Mouse (Mus musculus): ENCODE data around the gene Klhl26. TPM values are rescaled to one million over a fixed set of nuclear protein-coding genes. Genes with fewer than 3 reads are reported as not detected.

Gene Klhl26
- polyA plus RNA-seq, 1 experiment: 32.5 TPM

DNA sequence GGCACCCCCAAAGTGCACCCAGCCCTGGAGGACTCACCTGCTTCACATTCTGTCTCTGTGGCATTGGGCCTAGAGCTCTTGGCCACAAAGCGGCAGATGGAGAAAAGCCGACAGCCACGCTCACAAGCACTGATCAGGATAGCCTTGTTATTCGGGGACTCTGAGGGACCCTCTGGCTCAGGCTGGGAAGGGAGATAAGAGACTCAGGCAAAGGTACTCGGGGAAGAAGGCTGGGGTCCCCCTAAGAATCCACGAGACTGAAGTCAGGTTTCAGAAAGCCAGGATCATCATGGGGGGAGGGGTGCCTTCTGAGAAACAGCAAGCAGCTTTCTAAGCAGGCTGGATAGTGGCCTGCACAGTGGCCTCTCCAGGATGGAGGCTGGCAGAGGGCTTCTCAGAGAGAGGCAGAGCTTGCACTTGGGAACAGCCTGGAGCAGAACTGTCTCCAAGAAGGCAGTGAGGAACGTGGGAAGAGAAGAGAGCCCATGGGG is 9.5 kb upstream of the Klhl26 start:
- H3K36me3 ChIP-seq (ENCODE audit: control insufficient read depth, insufficient read depth): no peaks in the 10 kb centered on the region
- H3K79me2 ChIP-seq (ENCODE audit: control insufficient read depth, insufficient read depth): no peaks in the 10 kb centered on the region
- H3K4me2 ChIP-seq (ENCODE audit: low read depth): no peak overlapping the region
- no peak overlapping the region for H3ac ChIP-seq (ENCODE audit: control insufficient read depth, insufficient read length)
- no peaks in the 10 kb centered on the region for H3K27me3 ChIP-seq (ENCODE audit: control insufficient read depth, insufficient read depth, insufficient read length)
- TF ChIP-seq REST (IDR thresholded peaks at IDR 0.05; ENCODE audit: insufficient read depth, insufficient read length) (no peak), E2F4 (IDR thresholded peaks at IDR 0.05; ENCODE audit: insufficient read depth) (no peak), MYOD1 (IDR thresholded peaks at IDR 0.05; ENCODE audit: control insufficient read depth in 1 of 3, insufficient read length in 2 of 3, low read depth in 2 of 3) (no peak), SRF (IDR thresholded peaks at IDR 0.05; ENCODE audit: control insufficient read depth, insufficient read length, low read depth) (no peak), CEBPB (IDR thresholded peaks at IDR 0.05; ENCODE audit: insufficient read depth, poor library complexity, severe bottlenecking) (no peak), MYOG (IDR thresholded peaks at IDR 0.05; ENCODE audit: control insufficient read depth in 1 of 3, insufficient read depth in 1 of 3, insufficient read length in 2 of 3, low read depth in 2 of 3) (no peak), POLR2A (IDR thresholded peaks at IDR 0.05; ENCODE audit: insufficient read length, low read depth) (no peak), POLR2AphosphoS2 (IDR thresholded peaks at IDR 0.05; ENCODE audit: insufficient read length, low read depth) (no peak), TCF3 (IDR thresholded peaks at IDR 0.05; ENCODE audit: insufficient read length, low read depth) (no peak), USF1 (IDR thresholded peaks at IDR 0.05; ENCODE audit: low read depth) (no peak), TCF12 (IDR thresholded peaks at IDR 0.05; ENCODE audit: insufficient read depth, poor library complexity, severe bottlenecking) (no peak), MAX (IDR thresholded peaks at IDR 0.05; ENCODE audit: low read depth) (no peak)
- no peak overlapping the region for H3K4me3 ChIP-seq

DNA sequence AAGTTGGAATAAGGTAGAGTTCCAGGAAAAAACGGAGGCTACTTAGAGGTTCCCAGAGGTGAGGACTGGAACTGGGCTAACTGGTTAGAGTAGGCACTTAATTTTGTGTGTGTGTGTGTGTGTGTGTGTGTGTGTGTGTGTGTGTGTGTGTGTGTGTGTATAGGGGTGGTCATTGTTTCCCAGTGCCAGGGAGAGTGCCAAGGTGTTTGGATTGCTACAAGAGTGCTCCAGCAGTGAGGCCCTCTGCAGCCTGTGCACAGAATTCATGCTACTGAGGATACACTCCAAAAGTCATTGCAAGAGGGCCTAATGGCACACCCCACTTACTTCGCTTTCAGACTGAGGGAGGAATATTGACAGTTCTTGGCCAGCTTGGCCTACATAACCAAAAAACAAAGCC is 6.2 kb upstream of the Klhl26 start:
- no peak overlapping the region for H3ac ChIP-seq (ENCODE audit: control insufficient read depth, insufficient read length)
- no peak overlapping the region for H3K4me2 ChIP-seq (ENCODE audit: low read depth)
- no peaks in the 10 kb centered on the region for H3K79me2 ChIP-seq (ENCODE audit: control insufficient read depth, insufficient read depth)
- H3K36me3 ChIP-seq (ENCODE audit: control insufficient read depth, insufficient read depth): no peaks in the 10 kb centered on the region
- TF ChIP-seq CEBPB (IDR thresholded peaks at IDR 0.05; ENCODE audit: insufficient read depth, poor library complexity, severe bottlenecking): no peak
- no peak for TF ChIP-seq USF1 (IDR thresholded peaks at IDR 0.05; ENCODE audit: low read depth)
- no peak for TF ChIP-seq TCF12 (IDR thresholded peaks at IDR 0.05; ENCODE audit: insufficient read depth, poor library complexity, severe bottlenecking)
- no peak for TF ChIP-seq POLR2A (IDR thresholded peaks at IDR 0.05; ENCODE audit: insufficient read length, low read depth)
- no peak for TF ChIP-seq MYOD1 (IDR thresholded peaks at IDR 0.05; ENCODE audit: control insufficient read depth in 1 of 3, insufficient read length in 2 of 3, low read depth in 2 of 3)
- no peak for TF ChIP-seq REST (IDR thresholded peaks at IDR 0.05; ENCODE audit: insufficient read depth, insufficient read length)
- no peak for TF ChIP-seq MYOG (IDR thresholded peaks at IDR 0.05; ENCODE audit: control insufficient read depth in 1 of 3, insufficient read depth in 1 of 3, insufficient read length in 2 of 3, low read depth in 2 of 3)
- TF ChIP-seq SRF (IDR thresholded peaks at IDR 0.05; ENCODE audit: control insufficient read depth, insufficient read length, low read depth): no peak
- TF ChIP-seq POLR2AphosphoS2 (IDR thresholded peaks at IDR 0.05; ENCODE audit: insufficient read length, low read depth): no peak
- TF ChIP-seq TCF3 (IDR thresholded peaks at IDR 0.05; ENCODE audit: insufficient read length, low read depth): no peak
- TF ChIP-seq MAX (IDR thresholded peaks at IDR 0.05; ENCODE audit: low read depth): no peak
- TF ChIP-seq E2F4 (IDR thresholded peaks at IDR 0.05; ENCODE audit: insufficient read depth): no peak
- no peaks in the 10 kb centered on the region for H3K27me3 ChIP-seq (ENCODE audit: control insufficient read depth, insufficient read depth, insufficient read length)
- H3K4me3 ChIP-seq: no peak overlapping the region

DNA sequence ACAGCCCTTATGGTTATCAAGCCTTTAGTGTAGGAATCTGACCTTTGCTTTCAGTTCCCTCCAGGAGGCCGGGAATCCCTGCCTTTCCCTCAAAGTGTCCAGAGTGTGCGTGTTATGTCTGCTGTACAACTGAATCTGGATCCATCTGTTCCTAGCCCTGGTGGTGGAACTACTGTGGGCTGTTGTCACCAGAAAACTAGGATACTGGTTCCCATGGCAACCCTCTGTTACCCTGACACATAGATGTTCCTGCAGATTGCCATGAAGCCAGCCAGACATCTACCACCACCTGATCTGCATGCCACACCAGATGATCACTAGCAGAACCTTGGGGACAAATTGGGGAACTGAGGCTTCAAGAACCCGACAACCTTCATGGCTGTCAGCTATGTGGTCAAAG is 5.1 kb upstream of the Klhl26 start:
- no peaks in the 10 kb centered on the region for H3K36me3 ChIP-seq (ENCODE audit: control insufficient read depth, insufficient read depth)
- no peak overlapping the region for H3K4me3 ChIP-seq
- H3K79me2 ChIP-seq (ENCODE audit: control insufficient read depth, insufficient read depth): no peaks in the 10 kb centered on the region
- no peak overlapping the region for H3K4me2 ChIP-seq (ENCODE audit: low read depth)
- TF ChIP-seq SRF (IDR thresholded peaks at IDR 0.05; ENCODE audit: control insufficient read depth, insufficient read length, low read depth) (no peak), E2F4 (IDR thresholded peaks at IDR 0.05; ENCODE audit: insufficient read depth) (no peak), TCF12 (IDR thresholded peaks at IDR 0.05; ENCODE audit: insufficient read depth, poor library complexity, severe bottlenecking) (no peak), REST (IDR thresholded peaks at IDR 0.05; ENCODE audit: insufficient read depth, insufficient read length) (no peak), MYOG (IDR thresholded peaks at IDR 0.05; ENCODE audit: control insufficient read depth in 1 of 3, insufficient read depth in 1 of 3, insufficient read length in 2 of 3, low read depth in 2 of 3) (no peak), USF1 (IDR thresholded peaks at IDR 0.05; ENCODE audit: low read depth) (no peak), CEBPB (IDR thresholded peaks at IDR 0.05; ENCODE audit: insufficient read depth, poor library complexity, severe bottlenecking) (no peak), POLR2A (IDR thresholded peaks at IDR 0.05; ENCODE audit: insufficient read length, low read depth) (no peak), MAX (IDR thresholded peaks at IDR 0.05; ENCODE audit: low read depth) (no peak)
- no peak overlapping the region for H3ac ChIP-seq (ENCODE audit: control insufficient read depth, insufficient read length)
- H3K27me3 ChIP-seq (ENCODE audit: control insufficient read depth, insufficient read depth, insufficient read length): no peaks in the 10 kb centered on the region

DNA sequence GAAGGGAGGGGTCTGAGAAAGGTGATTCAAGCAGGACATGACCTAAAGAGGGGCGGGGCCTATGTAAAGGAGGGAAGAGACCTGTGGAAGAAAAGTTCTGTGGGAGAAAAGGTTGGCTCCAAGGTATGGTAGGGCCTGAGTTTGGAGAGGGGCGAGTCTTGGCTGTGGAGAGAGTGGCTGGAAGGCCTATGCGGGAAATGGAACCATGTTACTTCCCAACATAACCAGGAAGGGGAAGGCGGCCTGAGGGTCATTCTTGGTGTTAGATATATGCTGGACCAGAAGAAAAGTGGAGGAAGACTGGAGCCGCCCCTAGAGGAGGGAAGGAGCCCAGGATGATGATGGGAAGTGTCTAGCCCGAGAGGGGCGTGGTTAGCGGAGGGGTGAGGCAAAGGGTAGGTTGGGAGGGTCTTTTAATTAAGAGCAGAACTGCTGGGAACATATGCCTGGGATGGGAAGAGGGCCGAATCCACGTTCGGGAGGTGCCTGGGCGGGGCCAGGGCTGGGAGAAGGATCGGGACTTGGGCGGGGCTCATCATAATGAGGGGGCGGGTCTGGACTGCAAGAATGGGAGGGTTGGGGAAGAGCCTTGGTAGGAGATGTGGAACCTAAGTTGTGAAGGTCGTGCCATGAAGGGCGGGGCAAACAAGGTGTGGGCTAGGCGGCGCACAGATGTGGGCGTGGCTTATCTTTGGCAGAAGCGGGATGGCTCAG is 658 bp upstream of the Klhl26 start:
- Histone ChIP-seq H3K36me3 (ENCODE audit: control insufficient read depth, insufficient read depth) (no peaks in the 10 kb centered on the region), H3K4me2 (ENCODE audit: low read depth) (peak overlapping the region; percentile 94), H3K27me3 (ENCODE audit: control insufficient read depth, insufficient read depth, insufficient read length) (no peaks in the 10 kb centered on the region), H3ac (ENCODE audit: control insufficient read depth, insufficient read length) (peak overlapping the region; percentile 28), H3K79me2 (ENCODE audit: control insufficient read depth, insufficient read depth) (peaks cover 42% of the 10 kb centered on the region), H3K4me3 (peak overlapping the region; percentile 65)
- TF ChIP-seq USF1 (IDR thresholded peaks at IDR 0.05; ENCODE audit: low read depth): no peak
- TF ChIP-seq MAX (IDR thresholded peaks at IDR 0.05; ENCODE audit: low read depth): no peak
- TF ChIP-seq REST (IDR thresholded peaks at IDR 0.05; ENCODE audit: insufficient read depth, insufficient read length): no peak
- no peak for TF ChIP-seq MYOD1 (IDR thresholded peaks at IDR 0.05; ENCODE audit: control insufficient read depth in 1 of 3, insufficient read length in 2 of 3, low read depth in 2 of 3)
- TF ChIP-seq TCF12 (IDR thresholded peaks at IDR 0.05; ENCODE audit: insufficient read depth, poor library complexity, severe bottlenecking): no peak
- no peak for TF ChIP-seq TCF3 (IDR thresholded peaks at IDR 0.05; ENCODE audit: insufficient read length, low read depth)
- no peak for TF ChIP-seq SRF (IDR thresholded peaks at IDR 0.05; ENCODE audit: control insufficient read depth, insufficient read length, low read depth)
- no peak for TF ChIP-seq CEBPB (IDR thresholded peaks at IDR 0.05; ENCODE audit: insufficient read depth, poor library complexity, severe bottlenecking)
- no peak for TF ChIP-seq MYOG (IDR thresholded peaks at IDR 0.05; ENCODE audit: control insufficient read depth in 1 of 3, insufficient read depth in 1 of 3, insufficient read length in 2 of 3, low read depth in 2 of 3)
- no peak for TF ChIP-seq POLR2AphosphoS2 (IDR thresholded peaks at IDR 0.05; ENCODE audit: insufficient read length, low read depth)
- TF ChIP-seq E2F4 (IDR thresholded peaks at IDR 0.05; ENCODE audit: insufficient read depth): no peak
- no peak for TF ChIP-seq POLR2A (IDR thresholded peaks at IDR 0.05; ENCODE audit: insufficient read length, low read depth)

Measured in myocyte (in vitro differentiated cells).